In genomic region chr1:166735545-166735944, GRCm38 (mm10) we compare ENCODE assay signal across 31 mouse cellular contexts. TPM values are rescaled to one million over a fixed set of nuclear protein-coding genes. Genes with fewer than 3 reads are reported as not detected.
"Had no signal": no experiment of that assay in that cellular context is flagged by ENCODE, and none has a peak within 500 bp of the region (broad histone marks: within the 10 kb centered on the region; RNA-seq: fewer than 3 reads in every experiment).

No protein-coding gene starts in this region.

- DNase-seq: gastrocnemius, adult 2 months; gastrocnemius, postnatal 10 days; gastrocnemius, postnatal 25 days; heart, adult 18-20 months; heart, postnatal 10 days; heart, postnatal 4 days; kidney, adult 18-20 months; kidney, adult 8-10 months; kidney, postnatal 10 days; kidney, postnatal 25 days; layer of hippocampus, adult 9-11 months; layer of hippocampus, postnatal 36 days; left cerebral cortex, postnatal 4 days had no signal

- H3K27ac ChIP-seq: gastrocnemius, adult 2 months; heart, embryonic 10.5 days; hindbrain, embryonic 10.5 days; hindbrain, embryonic 12.5 days; hindbrain, embryonic 14.5 days; intestine, embryonic 15.5 days; limb, embryonic 13.5 days; limb, embryonic 15.5 days; liver, embryonic 12.5 days had no signal

- ATAC-seq: hindbrain, embryonic 16.5 days; inflammation-experienced regulatory T-cells, adult 6 months; intestine, embryonic 15.5 days; intestine, postnatal 0 days; liver, embryonic 12.5 days had no signal

- H3K9ac ChIP-seq: heart, embryonic 12.5 days; hindbrain, embryonic 12.5 days; hindbrain, embryonic 14.5 days; intestine, embryonic 15.5 days; limb, embryonic 13.5 days; limb, embryonic 15.5 days; liver, embryonic 12.5 days had no signal

- H3K27me3 ChIP-seq: heart, embryonic 12.5 days; hindbrain, embryonic 12.5 days; intestine, embryonic 15.5 days; limb, embryonic 13.5 days; limb, embryonic 15.5 days; liver, embryonic 12.5 days had no signal

- H3K4me3 ChIP-seq: gastrocnemius, adult 2 months; heart, embryonic 10.5 days; heart, embryonic 12.5 days; hindbrain, embryonic 10.5 days; hindbrain, embryonic 12.5 days; intestine, embryonic 15.5 days; limb, embryonic 13.5 days; limb, embryonic 15.5 days; liver, embryonic 12.5 days had no signal

- H3K9me3 ChIP-seq: heart, embryonic 10.5 days; heart, embryonic 12.5 days; hindbrain, embryonic 10.5 days; hindbrain, embryonic 12.5 days; intestine, embryonic 15.5 days; limb, embryonic 13.5 days; limb, embryonic 15.5 days; liver, embryonic 12.5 days had no signal

- H3K4me2 ChIP-seq: heart, embryonic 12.5 days; hindbrain, embryonic 12.5 days; hindbrain, embryonic 14.5 days; intestine, embryonic 15.5 days; limb, embryonic 13.5 days; limb, embryonic 15.5 days; liver, embryonic 12.5 days had no signal

- H3K4me1 ChIP-seq: heart, embryonic 10.5 days; heart, embryonic 12.5 days; hindbrain, embryonic 10.5 days; hindbrain, embryonic 12.5 days; intestine, embryonic 15.5 days; limb, embryonic 13.5 days; limb, embryonic 15.5 days; liver, embryonic 12.5 days had no signal

- H3K36me3 ChIP-seq: heart, embryonic 10.5 days; heart, embryonic 12.5 days; hindbrain, embryonic 10.5 days; hindbrain, embryonic 12.5 days; intestine, embryonic 15.5 days; limb, embryonic 13.5 days; limb, embryonic 15.5 days; liver, embryonic 12.5 days had no signal

RNA-seq across cellular contexts. Expression of gene Fmo9, which starts 53.9 kb away (rescaled TPM):
- polyA plus RNA-seq: heart, embryonic 10.5 days; heart, embryonic 12.5 days; heart, embryonic 14.5 days; heart, embryonic 16.5 days; hindbrain, embryonic 10.5 days; hindbrain, embryonic 12.5 days; hindbrain, embryonic 14.5 days; hindbrain, embryonic 16.5 days; inflammation-experienced regulatory T-cells, adult 6 months; intestine, embryonic 15.5 days; intestine, postnatal 0 days; kidney, embryonic 14.5 days; large intestine, adult 2 months; limb, embryonic 11.5 days; limb, embryonic 13.5 days; limb, embryonic 15.5 days; liver, adult 2 months; liver, embryonic 12.5 days had no signal
